Mouse (Mus musculus) left cerebral cortex, adult 2 months (tissue): ENCODE data around the gene Fhit. TPM values are rescaled to one million over a fixed set of nuclear protein-coding genes. Genes with fewer than 3 reads are reported as not detected.

ENCODE experiments used
- DNase-seq, 2 experiments: peaks; one replicate each; pipeline ENCODE4 v3.0.0; 2021 to 2022; ENCODE audit warnings: low spot score in 2 of 2, mixed read lengths in 1 of 2; ENCODE audit errors: extremely low spot score in 1 of 2
- H3K27ac ChIP-seq: fragments of 200-600 bp; 2 replicates; pipeline ENCODE4 v1.8.1; 2022
- H3K4me3 ChIP-seq: fragments of 200-600 bp; 2 replicates; pipeline ENCODE4 v1.8.1; 2022
- CTCF ChIP-seq: fragments of 200-600 bp; IDR thresholded peaks from 2 replicates; pipeline ENCODE4 v1.8.1; 2022; ENCODE audit warnings: antibody characterized with exemption, mild to moderate bottlenecking, moderate library complexity
- intact Hi-C: fragments of 180-260 bp; cut with DNase I; formaldehyde crosslinking; loops from one replicate; pipeline ENCODE4 v1.15.1; 2025
- total RNA-seq, 2 experiments: library from RNA; stranded (reverse); gene quantifications; 2 replicates each; pipeline ENCODE4 v1.2.3; 2021

Fhit gene
- total RNA-seq, 2 experiments from 2014 or later = 6.0 to 7.5 TPM

DNA sequence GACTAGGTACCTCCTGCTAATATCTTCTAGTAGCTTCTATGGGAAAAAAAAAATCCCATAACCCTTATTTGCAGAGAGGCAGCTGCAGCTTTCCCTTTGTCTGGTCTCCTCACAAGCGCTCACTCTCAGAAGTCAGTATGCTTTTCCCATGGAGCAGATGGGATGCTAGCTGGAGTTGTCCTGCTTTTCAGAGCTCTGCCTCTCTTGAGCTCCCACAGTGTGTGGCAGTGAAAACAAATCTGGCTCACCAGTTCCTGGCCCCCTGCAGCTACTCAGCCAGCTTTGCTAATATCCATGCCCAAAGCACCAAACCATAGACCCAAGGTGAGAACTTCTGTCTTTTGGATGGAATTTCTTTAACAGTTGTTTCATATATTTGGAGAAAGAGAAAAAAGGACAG, 1510.4 kb downstream of the Fhit start:
- DNase-seq = no peak
- intact Hi-C loops = no loop called here

DNA sequence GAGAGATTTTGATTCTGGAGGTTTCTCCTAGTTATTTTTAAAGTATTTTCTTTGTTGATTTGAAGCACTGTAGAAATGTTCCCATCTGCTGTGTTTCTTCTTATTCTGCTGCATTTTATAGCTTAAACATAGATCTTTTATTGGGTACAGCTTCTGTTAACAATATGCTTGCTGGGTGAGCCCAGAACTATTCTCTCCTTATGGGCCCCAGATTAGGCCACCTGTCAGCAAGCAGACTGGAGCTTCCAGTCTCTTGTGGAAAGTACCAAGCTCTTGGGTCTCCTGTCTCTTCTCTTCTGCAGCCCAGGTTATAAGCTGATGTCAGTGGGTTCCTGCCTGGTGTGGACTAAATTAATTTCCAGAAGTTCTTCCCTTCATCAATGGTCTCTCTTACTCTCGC, 1513.4 kb downstream of the Fhit start:
- no peak overlapping the region for H3K4me3 ChIP-seq
- no peak overlapping the region for H3K27ac ChIP-seq
- DNase-seq = no peak
- intact Hi-C loops = loop anchor here (5.0 kb wide), 1 partner anchor 144 kb away; no protein-coding TSS in a partner anchor
- TF ChIP-seq CTCF = no peak

More for the DNA sequence above, 1510.4 kb downstream of the Fhit start:
- TF ChIP-seq CTCF = no peak
- Histone ChIP-seq H3K4me3 (no peak overlapping the region), H3K27ac (no peak overlapping the region)

DNA sequence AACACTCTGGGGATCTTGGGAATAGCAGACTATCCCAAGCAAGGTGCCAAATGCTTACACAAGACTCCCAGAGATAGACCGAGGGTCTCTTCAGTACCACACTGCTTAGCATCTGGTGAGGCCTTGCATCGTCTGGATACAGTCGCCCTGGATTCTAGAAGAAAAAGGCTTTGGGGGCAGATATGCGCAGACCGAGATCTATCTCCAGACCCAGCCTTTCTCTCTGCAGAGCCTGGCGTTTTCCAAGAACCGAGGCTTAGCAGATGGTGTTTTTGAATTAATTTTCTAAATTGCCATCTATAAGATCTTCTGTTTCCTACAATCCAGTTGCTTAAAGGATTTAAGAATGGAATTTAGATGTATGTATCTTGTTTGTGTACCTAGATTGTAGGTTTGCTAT, 1515.6 kb downstream of the Fhit start:
- Histone ChIP-seq H3K4me3 (no peak overlapping the region), H3K27ac (peak overlapping the region; percentile 50)
- no peak for TF ChIP-seq CTCF
- intact Hi-C loops = loop anchor here (5.0 kb wide), 1 partner anchor 146 kb away; no protein-coding TSS in a partner anchor
- no peak for DNase-seq

DNA sequence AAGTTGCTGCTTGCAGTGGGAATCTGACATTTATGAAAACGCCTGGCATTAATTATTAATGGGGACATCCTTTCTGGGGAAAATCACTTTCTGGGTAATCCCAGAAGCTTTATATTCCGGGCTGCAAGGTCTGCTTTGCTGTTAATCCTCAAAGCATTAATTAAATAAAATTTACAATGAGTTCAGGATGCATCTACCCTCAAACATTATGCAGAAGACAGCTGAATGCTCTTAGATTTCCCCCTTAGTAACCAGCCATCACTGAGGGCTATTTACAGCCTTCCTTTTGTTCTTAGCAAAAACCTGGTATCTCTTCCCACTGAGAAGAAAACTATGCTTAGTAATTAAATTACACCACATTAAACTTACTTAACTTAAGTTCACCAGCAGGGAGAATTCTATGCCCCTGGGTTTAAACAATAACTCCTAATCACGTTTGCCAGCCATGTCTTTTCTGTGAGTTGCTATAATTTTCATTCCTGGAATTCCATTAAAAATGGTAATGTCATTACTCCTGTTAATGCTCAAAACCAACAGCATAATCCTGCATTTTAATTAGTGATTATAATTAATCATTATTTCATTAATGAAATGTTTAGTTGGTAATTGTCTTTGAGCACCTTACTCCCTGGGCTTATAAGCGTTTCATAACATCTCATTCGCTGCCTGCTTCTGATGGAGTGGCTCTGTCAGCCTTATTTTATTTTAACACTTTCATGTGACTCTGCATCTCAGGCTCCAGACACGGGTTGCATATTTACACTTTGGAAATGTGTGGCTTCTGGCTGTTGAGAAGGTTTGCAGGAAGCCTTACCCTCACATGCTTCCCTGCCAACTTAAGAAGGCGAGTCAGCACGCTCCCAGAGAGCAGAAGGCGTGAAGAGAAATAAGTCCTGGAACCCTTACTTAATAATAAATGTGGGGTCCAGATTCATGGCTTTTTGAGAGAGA, 1517.3 kb downstream of the Fhit start:
- no peak overlapping the region for H3K4me3 ChIP-seq
- intact Hi-C loops = loop anchor here (5.0 kb wide), 2 partner anchors 148 to 252 kb away; no protein-coding TSS in a partner anchor
- DNase-seq = no peak
- H3K27ac ChIP-seq = no peak overlapping the region; the same call in 1 of the 2 replicates
- TF ChIP-seq CTCF = no peak

DNA sequence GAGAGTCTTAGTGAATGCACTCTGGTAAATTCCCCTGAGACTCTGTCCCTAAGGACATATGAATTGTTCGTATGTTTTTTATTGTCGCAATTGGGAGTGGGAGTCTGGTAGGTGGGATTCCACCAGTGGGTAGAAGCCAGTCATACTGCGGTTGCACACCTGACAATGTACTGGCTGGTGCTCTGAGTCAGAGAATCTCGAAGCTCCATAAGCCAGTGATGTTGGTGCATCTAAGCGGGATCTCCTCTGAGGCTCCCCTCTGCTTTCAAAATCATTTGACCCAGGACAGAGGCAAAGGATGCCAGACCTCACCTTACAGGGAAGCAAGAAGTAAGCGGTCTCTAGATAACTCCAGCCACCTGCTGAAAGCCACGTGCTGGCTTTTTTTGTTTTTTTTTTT, 1518.1 kb downstream of the Fhit start:
- H3K4me3 ChIP-seq = no peak overlapping the region
- TF ChIP-seq CTCF = no peak
- DNase-seq = no peak
- intact Hi-C loops = loop anchor here (5.0 kb wide), 1 partner anchor 251 kb away; no protein-coding TSS in a partner anchor
- H3K27ac ChIP-seq = no peak overlapping the region

DNA sequence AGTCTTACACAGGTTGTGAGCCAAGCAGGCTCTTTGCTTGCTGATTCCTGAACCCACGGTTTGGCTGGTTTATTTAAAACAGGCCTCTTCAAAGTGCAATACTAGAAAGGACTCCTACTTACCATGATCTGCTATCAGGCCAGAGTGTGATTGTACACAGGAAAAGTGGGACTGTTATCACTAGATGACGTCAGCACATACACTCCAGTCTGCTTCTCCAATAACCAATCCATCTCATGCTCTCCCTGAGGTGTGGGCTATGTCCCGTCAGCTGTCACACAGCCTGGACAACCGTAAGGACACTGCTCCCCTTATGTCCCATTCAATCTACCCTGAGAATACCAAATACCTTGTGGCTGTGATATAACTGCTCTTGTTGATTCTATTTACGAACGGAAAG, 1519.2 kb downstream of the Fhit start:
- Histone ChIP-seq H3K27ac (no peak overlapping the region), H3K4me3 (no peak overlapping the region)
- no peak for TF ChIP-seq CTCF
- intact Hi-C loops = loop anchor here (5.0 kb wide), 1 partner anchor 250 kb away; no protein-coding TSS in a partner anchor
- no peak for DNase-seq

DNA sequence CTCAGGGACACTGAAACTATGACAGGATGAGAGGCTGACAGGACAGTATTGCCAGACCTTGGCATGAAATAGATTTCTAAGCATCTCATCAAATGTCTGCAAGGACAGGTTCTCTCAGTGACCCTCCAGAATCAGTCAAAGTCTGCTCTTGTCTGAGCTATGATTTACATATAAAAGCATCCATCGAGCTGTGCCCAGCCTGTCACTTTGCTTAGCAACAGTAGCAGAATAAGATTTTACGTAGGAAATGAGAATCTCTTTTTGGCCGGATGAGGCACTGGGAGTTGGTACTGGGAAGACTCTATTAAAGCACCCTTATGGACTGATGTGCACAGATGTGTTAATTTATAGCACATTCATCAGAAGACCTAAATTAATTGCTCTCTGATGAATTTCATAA, 1519.8 kb downstream of the Fhit start:
- TF ChIP-seq CTCF = no peak
- Histone ChIP-seq H3K27ac (no peak overlapping the region), H3K4me3 (no peak overlapping the region)
- intact Hi-C loops = loop anchor here (5.0 kb wide), 1 partner anchor 250 kb away; no protein-coding TSS in a partner anchor
- no peak for DNase-seq

DNA sequence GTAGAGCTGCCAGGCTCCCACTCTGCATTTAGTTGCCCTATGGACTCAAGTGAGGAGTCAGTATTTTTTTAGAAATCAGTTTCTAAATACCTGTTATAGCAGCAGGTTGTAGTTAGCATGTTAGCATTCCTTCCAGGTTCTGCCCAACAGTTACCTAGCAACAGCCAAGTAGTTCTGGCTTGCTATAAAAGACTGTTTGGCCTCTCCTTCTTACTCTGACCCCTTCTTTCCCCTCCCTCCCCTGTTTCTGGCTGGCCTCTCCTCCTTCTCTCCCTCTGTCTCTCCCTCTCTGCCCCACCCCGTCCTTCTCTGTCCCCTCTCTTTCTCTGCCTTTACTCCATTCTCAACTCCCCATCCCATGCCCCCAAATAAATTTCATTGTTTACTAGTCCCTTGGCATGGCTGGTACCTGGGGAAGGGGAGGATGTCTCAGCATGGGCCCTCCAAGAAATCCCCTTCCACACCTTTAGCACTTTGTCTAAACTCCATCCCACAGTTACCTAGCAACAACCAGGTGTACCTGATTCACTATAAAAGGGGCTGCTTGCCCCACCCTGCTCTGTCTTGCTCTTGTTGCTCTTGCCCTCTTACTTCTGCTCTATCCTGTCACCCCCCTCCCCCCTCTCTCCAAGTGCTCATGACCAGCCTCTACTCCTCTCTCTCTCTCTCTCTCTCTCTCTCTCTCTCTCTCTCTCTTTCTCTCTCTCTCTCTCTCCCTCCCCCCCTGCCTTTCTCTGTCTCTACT, 1527.4 kb downstream of the Fhit start:
- DNase-seq = no peak
- H3K4me3 ChIP-seq = no peak overlapping the region
- H3K27ac ChIP-seq = no peak overlapping the region
- intact Hi-C loops = no loop called here
- no peak for TF ChIP-seq CTCF

DNA sequence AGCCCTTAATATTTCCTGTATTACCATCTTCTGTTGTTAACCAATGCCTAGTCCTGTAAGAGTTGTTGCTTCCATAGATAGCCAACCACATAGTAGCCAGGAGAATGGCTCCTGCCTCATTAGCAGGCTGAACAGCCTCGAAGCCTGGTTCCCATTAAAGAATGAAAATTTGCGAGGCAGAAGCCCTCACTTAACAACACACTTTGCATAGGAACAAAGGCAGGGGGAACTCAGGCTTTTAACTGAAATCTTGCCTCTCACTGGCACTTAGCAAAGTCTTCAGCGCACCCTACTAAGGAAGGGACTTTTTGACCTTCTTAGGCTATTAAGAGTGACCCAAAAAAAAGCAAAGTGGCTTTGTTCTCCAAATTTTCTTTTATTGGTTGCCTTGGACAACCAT, 1529.3 kb downstream of the Fhit start:
- intact Hi-C loops = no loop called here
- Histone ChIP-seq H3K4me3 (no peak overlapping the region), H3K27ac (no peak overlapping the region)
- TF ChIP-seq CTCF = no peak
- DNase-seq = no peak

DNA sequence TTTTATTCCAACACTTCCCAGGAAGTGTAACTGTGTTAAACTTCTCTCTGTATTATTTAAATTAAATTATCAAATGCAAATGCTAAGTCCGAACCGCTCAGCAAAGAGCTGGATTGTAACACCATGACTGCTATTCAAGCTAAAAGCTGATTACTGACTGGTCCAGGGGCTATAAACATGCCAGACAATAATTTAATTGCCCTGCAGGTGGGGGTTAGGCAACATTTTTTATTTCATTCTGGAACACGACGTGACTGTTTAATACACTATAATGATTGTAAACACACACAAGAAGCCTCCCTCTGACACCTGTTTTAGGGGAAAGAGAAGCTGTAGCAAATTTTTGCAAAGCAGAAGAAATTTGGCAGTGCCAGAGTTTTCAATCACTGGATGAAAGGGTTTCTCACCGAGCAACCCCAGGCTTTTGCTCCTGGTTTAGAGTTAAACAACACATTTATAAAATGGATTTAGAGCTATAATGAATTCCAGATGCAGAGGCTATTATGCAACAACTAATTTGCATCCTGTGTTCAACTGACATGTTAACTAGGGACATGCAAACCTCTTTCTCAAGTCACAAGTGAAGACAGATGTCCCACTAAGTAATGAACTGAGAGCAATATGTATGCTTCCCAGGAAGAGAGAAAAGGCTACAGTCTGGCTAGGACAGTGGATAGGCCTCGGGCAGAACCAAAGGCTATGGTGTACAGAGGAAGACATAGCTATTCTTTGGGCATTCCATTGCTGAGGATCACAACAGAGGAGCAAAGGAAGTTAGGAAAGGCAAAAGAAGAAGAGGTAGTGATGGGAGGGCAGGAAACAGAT, 1538.4 kb downstream of the Fhit start:
- intact Hi-C loops = no loop called here
- Histone ChIP-seq H3K4me3 (no peak overlapping the region), H3K27ac (no peak overlapping the region)
- TF ChIP-seq CTCF = no peak
- no peak for DNase-seq

DNA sequence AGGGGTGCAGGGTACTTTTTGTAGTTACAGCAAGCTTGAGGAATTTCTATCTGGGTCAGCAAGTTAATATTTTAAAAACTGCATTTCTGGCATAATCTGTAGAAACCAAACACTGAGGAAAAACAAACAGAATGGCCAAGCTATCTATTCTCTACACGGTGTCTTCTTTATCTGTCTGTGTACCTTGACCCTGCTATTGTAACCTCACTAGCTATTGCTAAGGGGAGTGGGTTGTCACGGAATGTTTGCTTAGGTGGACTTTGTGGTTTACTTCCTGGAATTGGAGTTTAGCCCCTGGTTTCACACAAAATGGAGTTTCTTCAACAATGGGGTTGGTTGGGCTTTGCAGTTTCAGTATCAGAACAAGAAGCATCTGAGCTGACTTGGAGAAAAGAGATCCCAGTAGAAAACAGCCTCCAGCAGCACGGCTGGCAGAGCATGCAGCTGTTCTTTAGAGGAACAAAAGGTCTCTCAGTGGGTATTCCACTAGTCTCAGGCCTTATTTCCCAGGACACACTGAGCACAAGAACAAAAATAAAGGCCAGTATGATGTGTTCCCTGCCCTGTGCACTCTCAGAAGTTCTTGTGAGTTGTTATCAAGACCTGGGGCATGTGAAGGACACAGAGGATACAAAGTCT, 1540.8 kb downstream of the Fhit start:
- no peak for TF ChIP-seq CTCF
- Histone ChIP-seq H3K27ac (no peak overlapping the region), H3K4me3 (no peak overlapping the region)
- intact Hi-C loops = no loop called here
- DNase-seq = no peak
